Mouse (Mus musculus) layer of hippocampus, postnatal 10 days (tissue): ENCODE measurements around the gene Olfr1162. TPM values are rescaled to one million over a fixed set of nuclear protein-coding genes. Genes with fewer than 3 reads are reported as not detected.
"Not testable (repeated sequence)": the region's sequence is repeated elsewhere in the genome, so short reads cannot be mapped to it uniquely, and the experiment has no call there.

Experiments
- DNase-seq, 2 experiments: peaks; one replicate each; pipeline ENCODE4 v3.0.0; 2021; ENCODE audit warnings: low spot score in 2 of 2
- long read RNA-seq: library from polyadenylated mRNA; stranded (forward); transcript quantifications from one replicate; pipeline ENCODE4 v2.0.0, GENCODE M21; 2023
- total RNA-seq, 2 experiments: library from RNA; stranded (reverse); gene quantifications; 2 replicates each; pipeline ENCODE4 v1.2.3; 2021

Olfr1162 gene
- total RNA-seq: not detected
- long read RNA-seq: 0 reads

DNA sequence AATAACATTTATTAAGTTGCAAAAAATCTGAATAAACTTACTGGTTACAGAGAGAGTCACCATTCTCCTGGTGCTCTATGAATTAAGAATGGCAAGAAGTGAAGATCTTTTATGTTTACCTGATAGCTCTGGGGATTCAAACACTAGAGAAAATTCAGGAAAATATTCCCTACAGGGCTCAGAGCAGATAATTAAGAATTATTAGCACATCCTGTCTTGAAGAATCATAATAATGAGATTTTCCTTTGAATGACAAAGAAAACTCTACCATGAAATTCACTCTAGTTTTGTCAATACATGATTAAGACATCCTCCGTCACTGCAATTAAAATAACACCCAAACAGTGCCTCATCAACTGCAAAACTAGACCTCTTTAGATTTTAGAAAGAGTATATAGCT, at the start of gene Olfr1162:
Gene Olfr1162, minus strand, starts transcription at position 101 of the 400 bp plus-strand sequence.
- no peak for DNase-seq

DNA sequence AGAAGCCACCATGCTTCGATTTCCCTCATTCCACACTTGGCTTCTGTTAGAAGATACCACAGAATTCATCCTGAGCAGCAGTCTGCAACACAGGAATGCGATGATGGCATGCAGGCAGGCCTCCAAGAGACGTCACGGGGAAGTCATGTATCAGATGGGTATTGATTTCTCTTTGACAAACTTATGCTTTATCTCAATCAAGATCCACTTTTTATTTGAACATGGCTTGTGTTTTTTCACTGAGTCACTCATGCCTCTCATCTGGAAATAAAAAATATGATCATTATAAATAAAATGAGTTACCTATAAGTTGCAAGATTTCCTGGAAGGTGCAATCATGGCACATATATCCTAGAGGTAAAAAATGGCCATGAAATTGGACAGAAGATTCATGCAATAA, 42.9 kb upstream of the Olfr1162 start, which contains the start of gene Olfr1164:
Gene Olfr1164, minus strand, starts transcription at position 101 of the 400 bp plus-strand sequence.
- no peak for DNase-seq

DNA sequence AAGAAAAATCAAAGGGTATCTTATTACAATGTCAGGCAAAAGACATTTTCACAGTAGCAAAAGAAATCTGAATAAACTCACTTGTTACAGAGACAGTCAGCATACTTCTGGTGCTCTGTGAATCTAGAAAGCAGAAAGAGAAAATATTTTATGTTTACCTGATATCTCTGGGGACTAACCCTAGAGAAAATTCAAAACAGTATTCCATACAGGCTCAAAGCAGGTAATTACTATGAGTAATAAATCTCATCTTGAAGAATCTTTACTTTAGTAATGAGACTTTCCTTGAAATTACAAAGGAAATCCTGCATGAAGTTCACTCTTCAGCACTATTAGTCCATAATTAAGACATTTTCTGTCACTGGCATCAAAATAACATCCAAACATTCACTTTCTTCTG, 20.8 kb upstream of the Olfr1162 start, which contains the start of gene Olfr1163:
Gene Olfr1163, minus strand, starts transcription at position 101 of the 400 bp plus-strand sequence.
- no peak for DNase-seq

DNA sequence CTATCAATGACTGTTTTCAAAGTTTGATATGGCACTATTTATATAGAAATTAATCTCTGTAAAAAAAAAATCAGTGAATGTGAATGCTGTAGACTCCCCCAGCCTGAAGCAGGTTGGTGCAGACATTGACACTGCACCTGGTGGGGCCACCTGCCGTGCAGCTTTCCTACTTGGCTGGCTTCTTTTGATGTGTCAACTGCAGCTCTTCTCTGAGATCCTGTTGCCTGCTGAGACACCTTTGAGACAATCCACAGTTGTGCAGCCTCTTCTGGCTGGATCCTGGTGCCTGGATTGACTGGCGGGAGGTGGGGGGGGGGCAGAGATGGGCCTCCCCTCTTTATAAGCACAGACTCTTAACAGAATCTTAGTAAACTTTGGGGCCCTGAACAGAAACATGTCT, 12.7 kb upstream of the Olfr1162 start:
- no peak for DNase-seq

DNA sequence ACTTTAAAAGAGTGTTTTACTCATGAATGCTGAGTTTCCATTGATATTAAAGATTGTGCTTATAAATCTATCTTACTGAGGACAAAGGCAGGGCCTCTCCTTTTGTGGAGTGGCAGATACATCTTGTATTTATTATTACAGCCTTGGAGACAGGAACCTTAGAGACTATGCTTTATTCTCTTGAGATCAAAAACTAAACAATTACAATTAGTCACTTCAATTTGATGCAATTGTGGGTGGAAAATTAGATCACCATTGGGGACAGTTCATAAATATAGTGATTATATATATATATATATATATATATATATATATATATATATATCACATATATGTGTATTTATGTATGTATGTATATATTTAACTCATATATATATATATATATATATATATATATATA, 13.3 kb downstream of the Olfr1162 start, which contains the start of gene Olfr73:
Gene Olfr73, minus strand, starts transcription at position 101 of the 400 bp plus-strand sequence.
- no peak for DNase-seq

DNA sequence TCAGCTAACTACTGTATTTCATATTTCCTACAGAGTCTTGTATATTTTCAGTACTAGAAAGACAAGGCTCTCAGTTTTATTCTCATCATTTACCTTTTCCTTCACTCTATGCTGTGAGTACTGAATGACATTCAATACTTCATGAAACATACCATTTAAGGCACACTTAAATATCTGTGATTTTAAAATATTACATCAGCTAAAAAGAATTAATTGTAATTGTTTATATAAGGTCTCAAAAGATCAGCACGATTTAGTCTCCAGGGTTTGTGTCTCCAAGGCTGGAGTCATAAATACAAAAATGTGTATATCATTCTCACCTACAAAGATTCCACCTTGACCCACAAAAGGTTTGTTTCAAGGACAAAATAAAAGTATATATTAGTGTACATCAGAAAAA, 28.5 kb downstream of the Olfr1162 start, which contains the start of gene Olfr1161:
Gene Olfr1161, plus strand, starts transcription at position 301 of the 400 bp plus-strand sequence.
- DNase-seq: not testable (repeated sequence)

DNA sequence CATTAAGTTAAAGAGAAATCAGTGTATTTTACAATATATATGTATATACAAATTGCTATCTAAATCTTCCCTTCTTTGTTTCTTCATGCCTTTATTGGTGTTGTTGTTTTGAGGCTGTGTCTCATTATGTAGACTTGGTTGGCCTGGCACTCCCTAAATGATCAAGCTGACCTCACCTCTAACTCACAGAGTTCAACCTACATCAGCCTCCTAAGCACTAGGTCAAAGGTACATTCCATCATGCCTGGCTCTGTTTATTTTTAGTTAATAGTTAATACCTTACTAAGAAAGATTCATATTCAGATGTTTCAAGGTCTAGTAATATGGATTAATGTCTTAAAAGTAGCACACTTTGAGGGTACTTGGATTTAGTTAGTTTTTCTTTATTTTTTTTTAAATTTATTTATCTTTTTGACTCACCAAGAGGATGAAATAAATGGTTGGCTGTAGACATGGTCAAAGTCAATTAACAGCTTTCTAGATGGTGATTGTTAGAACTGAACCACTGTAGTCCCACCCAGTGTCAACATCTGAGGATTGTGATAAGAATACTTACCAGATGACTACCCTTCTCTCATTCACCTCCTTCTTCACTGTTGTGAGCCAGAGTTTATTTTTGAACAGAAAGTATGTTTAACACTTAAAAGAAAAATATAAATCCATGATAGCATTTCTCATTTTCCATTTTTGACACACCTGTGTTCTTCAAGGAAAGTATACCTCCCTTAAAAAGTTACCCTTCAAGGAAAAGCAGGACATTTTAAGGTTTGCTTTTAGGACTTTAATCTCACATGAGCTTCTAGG, 43.2 kb downstream of the Olfr1162 start, which contains the start of gene Olfr1160:
Gene Olfr1160, minus strand, starts transcription at position 754 of the 804 bp plus-strand sequence.
- DNase-seq: no peak

Other genes starting within 250 kb of the Olfr1162 start
- gene Olfr1145, start 241.3 kb downstream of the Olfr1162 start, total RNA-seq: not detected
- gene Olfr1148, start 220.6 kb downstream of the Olfr1162 start, total RNA-seq: not detected
- not detected for gene Olfr1150-ps1, start 207.1 kb downstream of the Olfr1162 start, total RNA-seq
- gene Olfr1151, start 195.3 kb downstream of the Olfr1162 start, total RNA-seq: not detected
- gene Olfr1152, start 184.6 kb downstream of the Olfr1162 start, total RNA-seq: under 1 TPM in 1 of 2 experiments, not detected in 1; 0.04 TPM
- not detected for gene Olfr1153, start 156.2 kb downstream of the Olfr1162 start, total RNA-seq
- gene Olfr1154, start 146.0 kb downstream of the Olfr1162 start, total RNA-seq: not detected
- gene Olfr1155, start 106.0 kb downstream of the Olfr1162 start, total RNA-seq: not detected
- not detected for gene Olfr1156, start 98.0 kb downstream of the Olfr1162 start, total RNA-seq
- not detected for gene Olfr1157, start 82.8 kb downstream of the Olfr1162 start, total RNA-seq
- not detected for gene Olfr74, start 76.5 kb downstream of the Olfr1162 start, total RNA-seq
- gene Olfr1158, start 61.0 kb downstream of the Olfr1162 start, total RNA-seq: not detected
- gene Olfr1160, start 42.9 kb downstream of the Olfr1162 start, total RNA-seq: not detected
- gene Olfr1161, start 28.4 kb downstream of the Olfr1162 start, total RNA-seq: not detected
- gene Olfr73, start 13.4 kb downstream of the Olfr1162 start, total RNA-seq: not detected
- gene Olfr1163, start 20.7 kb upstream of the Olfr1162 start, total RNA-seq: not detected
- gene Olfr1164, start 42.8 kb upstream of the Olfr1162 start, total RNA-seq: not detected
- gene Olfr1166, start 77.1 kb upstream of the Olfr1162 start, total RNA-seq: not detected
- not detected for gene Olfr1167, start 104.1 kb upstream of the Olfr1162 start, total RNA-seq
- not detected for gene Olfr1168, start 130.8 kb upstream of the Olfr1162 start, total RNA-seq
- gene Olfr1170, start 177.2 kb upstream of the Olfr1162 start, total RNA-seq: not detected
- not detected for gene Olfr1173, start 228.7 kb upstream of the Olfr1162 start, total RNA-seq